9 mouse cellular contexts compared by ENCODE assay signal in the genomic region with DNA sequence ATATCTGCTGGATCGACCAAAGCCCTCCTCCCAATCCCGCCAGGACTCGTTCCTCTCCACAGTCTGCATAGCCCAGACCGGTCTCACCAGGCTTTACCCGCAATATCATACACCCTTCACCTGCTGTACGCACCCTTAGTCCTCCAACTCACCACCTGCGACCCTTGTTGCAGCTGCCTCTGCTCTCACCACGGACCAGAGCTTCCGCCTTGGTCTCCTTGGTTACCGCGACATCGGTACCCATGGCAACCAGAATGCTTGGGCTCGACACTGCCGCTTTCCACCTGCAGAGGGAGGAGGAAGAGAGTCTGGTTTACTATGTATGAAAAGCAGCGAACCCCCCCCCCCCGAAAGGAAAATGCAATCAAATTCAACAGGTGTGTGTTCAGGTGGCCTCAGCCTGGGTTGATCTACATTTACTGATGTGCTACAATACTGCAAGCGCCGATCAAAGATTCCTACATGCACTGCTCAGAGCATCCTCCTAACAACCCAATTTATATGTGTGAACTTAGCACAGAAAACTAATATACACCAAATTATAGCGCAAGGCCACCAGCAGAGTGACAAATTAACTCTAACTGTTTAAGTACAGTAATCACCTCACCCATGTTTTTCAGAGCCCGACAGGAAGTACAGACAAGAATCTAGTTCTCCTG. TPM values are rescaled to one million over a fixed set of nuclear protein-coding genes. Genes with fewer than 3 reads are reported as not detected.
A peak's percentile ranks its signal among the peaks of the same experiment; 100 is the strongest.
DNase-seq lines count a peak whose midpoint lies in the region; ATAC-seq lines count a peak whose summit lies in the region.
"Had no signal": no experiment of that assay in that cellular context is flagged by ENCODE, and none has a peak within 500 bp of the region (broad histone marks: within the 10 kb centered on the region; RNA-seq: fewer than 3 reads in every experiment).

Gene Zbbx, minus strand, starts transcription at position 197 of the 659 bp plus-strand sequence.

- no peak within 1 kb of the TSS for H3K9ac ChIP-seq in hindbrain, embryonic 12.5 days

- peak; percentile 9 for DNase-seq in gastrocnemius, postnatal 10 days
- DNase-seq in gastrocnemius, postnatal 25 days, result no peak
- peak; percentile 66 for DNase-seq in embryo, embryonic 9.5 days (ENCODE audit: extremely low spot score)
- DNase-seq in layer of hippocampus, postnatal 36 days, result peak; percentile 65 to 76
- peak; percentile 4 for DNase-seq in lung, postnatal 14 days
- peak; percentile 86 for DNase-seq in retina, embryonic 14.5 days (ENCODE audit: low spot score)
- DNase-seq in thymus, postnatal 4 days, result peak; percentile 84

- ATAC-seq in hindbrain, embryonic 12.5 days (ENCODE audit: low FRiP score), result peak; percentile 98

- 14% methylated on average over 20 of the region's 20 CpGs for WGBS in hindbrain, embryonic 12.5 days

- H3K27me3 ChIP-seq in hindbrain, embryonic 12.5 days, result no peaks in the 10 kb centered on the region

- no peaks in the 10 kb centered on the region for H3K36me3 ChIP-seq in hindbrain, embryonic 12.5 days

- 0 out of 2 replicates have a peak, but pooled peaks cover 6% of the 10 kb centered on the region for H3K4me1 ChIP-seq in hindbrain, embryonic 12.5 days

- H3K9me3 ChIP-seq in hindbrain, embryonic 12.5 days (replicated peaks), result no peaks in the 10 kb centered on the region

- H3K27ac ChIP-seq in hindbrain, embryonic 12.5 days, result no peak within 1 kb of the TSS

- peak within 1 kb of the TSS; percentile 32 for H3K4me3 ChIP-seq in hindbrain, embryonic 12.5 days

- H3K4me2 ChIP-seq in hindbrain, embryonic 12.5 days (replicated peaks), result peak within 1 kb of the TSS; percentile 69

RNA-seq across cellular contexts. Expression of gene Zbbx, which starts in this region (rescaled TPM):
- not detected for total RNA-seq in gastrocnemius, postnatal 10 days (2021)
- total RNA-seq in gastrocnemius, postnatal 25 days (2021), result not detected
- polyA plus RNA-seq in hindbrain, embryonic 12.5 days (2016; fragmentation: Nextera tagmentation; extraction: Ambion mirVana), result 1.4 and 1.5 TPM in 2 replicates
- total RNA-seq in layer of hippocampus, postnatal 36 days (2021), result 1 to 10 TPM; 4.3 to 5.5 TPM
- total RNA-seq: MEL had no signal

Comparison
In these comparisons a context has a peak if more than half of its experiments do, and no peak if none do; other contexts are left out.
1. RNA of gene Zbbx (total RNA-seq): 4.3 to 5.5 TPM in layer of hippocampus, postnatal 36 days; not detected in gastrocnemius, postnatal 10 days and not detected in gastrocnemius, postnatal 25 days; every median in the first group is over 4 times any median in the second.
2. Peak in DNase-seq in gastrocnemius, postnatal 10 days; RNA of the gene not detected or under 1 TPM.